In genomic region chr16:45535009-45535408, GRCm38 (mm10) we compare ENCODE assay signal across 51 mouse cellular contexts. TPM values are rescaled to one million over a fixed set of nuclear protein-coding genes. Genes with fewer than 3 reads are reported as not detected.
"Had no signal": no experiment of that assay in that cellular context is flagged by ENCODE, and none has a peak within 500 bp of the region (broad histone marks: within the 10 kb centered on the region; RNA-seq: fewer than 3 reads in every experiment).

TSS of gene Slc9c1 (plus strand) at chr16:45535309.

- H3K36me3 ChIP-seq: heart, embryonic 10.5 days; heart, embryonic 12.5 days; heart, embryonic 13.5 days; heart, embryonic 15.5 days; hindbrain, embryonic 10.5 days; hindbrain, embryonic 12.5 days; hindbrain, embryonic 13.5 days; hindbrain, embryonic 15.5 days; intestine, embryonic 15.5 days; kidney, embryonic 15.5 days had no signal

- H3K4me2 ChIP-seq: heart, embryonic 11.5 days; heart, embryonic 12.5 days; heart, embryonic 13.5 days; heart, embryonic 15.5 days; hindbrain, embryonic 12.5 days; hindbrain, embryonic 13.5 days; hindbrain, embryonic 14.5 days; hindbrain, embryonic 15.5 days; intestine, embryonic 15.5 days; kidney, embryonic 15.5 days had no signal

- DNase-seq: heart, postnatal 10 days; heart, postnatal 14 days; heart, postnatal 36 days; heart, postnatal 4 days; kidney, adult 11 months; kidney, adult 18-20 months; kidney, adult 2 months; kidney, adult 8-10 months; kidney, adult 9 months; kidney, postnatal 14 days; kidney, postnatal 25 days; kidney, postnatal 36 days; kidney, postnatal 4 days; layer of hippocampus, adult 9-11 months; layer of hippocampus, postnatal 36 days had no signal

- H3K27me3 ChIP-seq: heart, embryonic 12.5 days; heart, embryonic 13.5 days; heart, embryonic 15.5 days; hindbrain, embryonic 12.5 days; hindbrain, embryonic 13.5 days; hindbrain, embryonic 15.5 days; intestine, embryonic 15.5 days; kidney, embryonic 15.5 days had no signal

- H3K4me3 ChIP-seq: heart, embryonic 10.5 days; heart, embryonic 12.5 days; heart, embryonic 13.5 days; heart, embryonic 15.5 days; hindbrain, embryonic 10.5 days; hindbrain, embryonic 12.5 days; hindbrain, embryonic 13.5 days; hindbrain, embryonic 15.5 days; intestine, embryonic 15.5 days; kidney, embryonic 15.5 days; layer of hippocampus, adult 2 months; left cerebral cortex, adult 2 months had no signal

- H3K27ac ChIP-seq: heart, embryonic 10.5 days; heart, embryonic 13.5 days; heart, embryonic 15.5 days; hindbrain, embryonic 10.5 days; hindbrain, embryonic 12.5 days; hindbrain, embryonic 13.5 days; hindbrain, embryonic 14.5 days; hindbrain, embryonic 15.5 days; hindbrain, postnatal 0 days; intestine, embryonic 15.5 days; kidney, embryonic 15.5 days; kidney, postnatal 0 days; layer of hippocampus, adult 2 months; left cerebral cortex, adult 2 months had no signal

- H3K4me1 ChIP-seq: heart, embryonic 10.5 days; heart, embryonic 12.5 days; heart, embryonic 13.5 days; heart, embryonic 15.5 days; hindbrain, embryonic 10.5 days; hindbrain, embryonic 12.5 days; hindbrain, embryonic 13.5 days; hindbrain, embryonic 15.5 days; intestine, embryonic 15.5 days; kidney, embryonic 15.5 days had no signal

- H3K9me3 ChIP-seq: heart, embryonic 10.5 days; heart, embryonic 12.5 days; heart, embryonic 13.5 days; heart, embryonic 15.5 days; hindbrain, embryonic 10.5 days; hindbrain, embryonic 12.5 days; hindbrain, embryonic 13.5 days; hindbrain, embryonic 15.5 days; intestine, embryonic 15.5 days; kidney, embryonic 15.5 days had no signal

- H3K9ac ChIP-seq: heart, embryonic 12.5 days; heart, embryonic 13.5 days; heart, embryonic 15.5 days; hindbrain, embryonic 12.5 days; hindbrain, embryonic 13.5 days; hindbrain, embryonic 14.5 days; hindbrain, embryonic 15.5 days; intestine, embryonic 15.5 days; kidney, embryonic 15.5 days had no signal

RNA-seq across cellular contexts. Expression of gene Slc9c1, which starts in this region (rescaled TPM):
- total RNA-seq: heart, postnatal 10 days; heart, postnatal 14 days; heart, postnatal 25 days; heart, postnatal 36 days; heart, postnatal 4 days; hematopoietic stem cell, adult 5-6 weeks; hindbrain, postnatal 0 days; layer of hippocampus, adult 18-20 months; layer of hippocampus, adult 2 months; layer of hippocampus, adult 8-10 months; layer of hippocampus, postnatal 10 days; layer of hippocampus, postnatal 14 days; layer of hippocampus, postnatal 25 days; layer of hippocampus, postnatal 36 days; left cerebral cortex, adult 18-20 months; left cerebral cortex, adult 2 months had no signal
- polyA plus RNA-seq: heart, embryonic 10.5 days; heart, embryonic 11.5 days; heart, embryonic 12.5 days; heart, embryonic 13.5 days; heart, embryonic 14.5 days; heart, embryonic 15.5 days; heart, embryonic 16.5 days; heart, postnatal 0 days; hindbrain, embryonic 10.5 days; hindbrain, embryonic 11.5 days; hindbrain, embryonic 12.5 days; hindbrain, embryonic 13.5 days; hindbrain, embryonic 14.5 days; hindbrain, embryonic 15.5 days; hindbrain, embryonic 16.5 days; hindbrain, postnatal 0 days; inflammation-experienced regulatory T-cells, adult 6 months; intestine, embryonic 14.5 days; intestine, embryonic 16.5 days; intestine, postnatal 0 days; kidney, adult 2 months; kidney, embryonic 14.5 days; kidney, embryonic 15.5 days; kidney, embryonic 16.5 days; kidney, postnatal 0 days; large intestine, adult 2 months had no signal
